Mouse (Mus musculus) liver, embryonic 11.5 days (tissue): ENCODE results near the gene Tspan15. TPM values are rescaled to one million over a fixed set of nuclear protein-coding genes. Genes with fewer than 3 reads are reported as not detected.
A peak's percentile ranks its signal among the peaks of the same experiment; 100 is the strongest.

ENCODE experiments used
- ATAC-seq: fragments of 200-750 bp; cut with Nextera tagmentation; replicated peaks from 2 replicates; pipeline ENCODE4 v1.8.0; 2017; ENCODE audit warnings: moderate number of reproducible peaks, mild to moderate bottlenecking, moderate TSS enrichment, moderate library complexity; ENCODE audit not compliant: low FRiP score
- DNase-seq: peaks from one replicate; pipeline ENCODE4 v3.0.0-alpha.2; 2017; ENCODE audit warnings: low spot score
- H3K27ac ChIP-seq: fragments of 300-500 bp; sonication (generic); 2 replicates; pipeline ENCODE4 v1.5.1; 2014; ENCODE audit warnings: mild to moderate bottlenecking, low read depth, low read length, control low read depth
- H3K27me3 ChIP-seq: fragments of 300-500 bp; sonication (generic); replicated peaks from 2 replicates; pipeline ENCODE4 v1.6.1; 2014; ENCODE audit warnings: low read length, mixed read lengths; ENCODE audit not compliant: control insufficient read depth, insufficient read depth
- H3K36me3 ChIP-seq: fragments of 300-500 bp; sonication (generic); 2 replicates; pipeline ENCODE4 v1.6.1; 2014; ENCODE audit warnings: mild to moderate bottlenecking, low read length, moderate library complexity, mixed read lengths; ENCODE audit not compliant: control insufficient read depth, insufficient read depth
- H3K4me1 ChIP-seq: fragments of 300-500 bp; sonication (generic); replicated peaks from 2 replicates; pipeline ENCODE4 v1.6.1; 2014; ENCODE audit warnings: low read length, mixed read lengths; ENCODE audit not compliant: control insufficient read depth, insufficient read depth
- H3K4me2 ChIP-seq: fragments of 300-500 bp; sonication (generic); 2 replicates; pipeline ENCODE4 v1.6.1; 2014; ENCODE audit warnings: mild to moderate bottlenecking, control low read depth, moderate library complexity
- H3K4me3 ChIP-seq: fragments of 300-500 bp; sonication (generic); 2 replicates; pipeline ENCODE4 v1.5.1; 2014; ENCODE audit warnings: low read depth, low read length, control low read depth
- H3K9ac ChIP-seq: fragments of 300-500 bp; sonication (generic); 2 replicates; pipeline ENCODE4 v1.6.1; 2014; ENCODE audit warnings: low read depth, low read length, control low read depth
- H3K9me3 ChIP-seq: fragments of 300-500 bp; sonication (generic); 2 replicates; pipeline ENCODE4 v1.6.1; 2016; ENCODE audit warnings: low read length, inconsistent platforms, mixed read lengths; ENCODE audit not compliant: control insufficient read depth
- WGBS: fragments of 180-500 bp; shearing (Covaris S2); extraction: QIAGEN DNeasy Blood & Tissue Kit; methylation state at CpG from one replicate; pipeline ENCODE4 v1.1.7; 2014; 5-methylcytosine and 5-hydroxymethylcytosine counted together
- polyA plus RNA-seq: library from polyadenylated mRNA; unstranded; fragments of >200 nt; fragmentation: Nextera tagmentation; extraction: Ambion mirVana; gene quantifications from 2 replicates; pipeline ENCODE4 v1.2.1, GENCODE M21; 2014

Gene Tspan15
- polyA plus RNA-seq, 1 experiment from 2014 or later = 13.8 TPM

- WGBS = 84% methylated on average over 5 of the region's 5 CpGs
- Histone ChIP-seq H3K27ac (no peak overlapping the region), H3K4me3 (no peak overlapping the region), H3K4me1 (peaks cover 4% of the 10 kb centered on the region; the same call in 1 of the 2 replicates), H3K9ac (no peak overlapping the region), H3K9me3 (no peaks in the 10 kb centered on the region), H3K27me3 (0 out of 2 replicates have a peak, but pooled peaks cover 5% of the 10 kb centered on the region), H3K4me2 (no peak overlapping the region), H3K36me3 (no peaks in the 10 kb centered on the region)
- ATAC-seq (no peak), DNase-seq (no peak)
Measured at GRCm38 (mm10) chr10:62258298-62258697, 27.2 kb upstream of the Tspan15 start.

GRCm38 (mm10) chr10:62252496-62253235, 21.6 kb upstream of the Tspan15 start:
- DNase-seq (no peak), ATAC-seq (no peak)
- Histone ChIP-seq H3K4me2 (no peak overlapping the region), H3K9me3 (no peaks in the 10 kb centered on the region), H3K4me3 (no peak overlapping the region), H3K27ac (no peak overlapping the region), H3K36me3 (no peaks in the 10 kb centered on the region), H3K9ac (no peak overlapping the region), H3K27me3 (peaks cover 7% of the 10 kb centered on the region; the same call in 1 of the 2 replicates), H3K4me1 (peaks cover 4% of the 10 kb centered on the region)
- WGBS = 82% methylated on average over 27 of the region's 27 CpGs

- no peak for ATAC-seq
- no peaks in the 10 kb centered on the region for H3K36me3 ChIP-seq
- H3K4me3 ChIP-seq = no peak within 1 kb of the TSS
- H3K9ac ChIP-seq = no peak within 1 kb of the TSS
- H3K27ac ChIP-seq = no peak within 1 kb of the TSS
- no peak within 1 kb of the TSS for H3K4me2 ChIP-seq
- DNase-seq = no peak
- H3K27me3 ChIP-seq = peaks cover 7% of the 10 kb centered on the region; the same call in 1 of the 2 replicates
- no peaks in the 10 kb centered on the region for H3K9me3 ChIP-seq
- peaks cover 5% of the 10 kb centered on the region for H3K4me1 ChIP-seq
- WGBS = 57% methylated on average over 12 of the region's 12 CpGs
Measured at GRCm38 (mm10) chr10:62252000-62252488, 21.0 kb upstream of the Tspan15 start, which contains the start of gene Tacr2. Tacr2 (plus strand) TSS chr10:62252438.

GRCm38 (mm10) chr10:62247815-62248214, 16.8 kb upstream of the Tspan15 start:
- Histone ChIP-seq H3K36me3 (no peaks in the 10 kb centered on the region), H3K27ac (no peak overlapping the region), H3K4me3 (no peak overlapping the region), H3K9ac (no peak overlapping the region), H3K27me3 (peaks cover 2% of the 10 kb centered on the region; the same call in 1 of the 2 replicates), H3K9me3 (no peaks in the 10 kb centered on the region), H3K4me2 (no peak overlapping the region), H3K4me1 (peaks cover 5% of the 10 kb centered on the region)
- 33% methylated on average over 8 of the region's 8 CpGs for WGBS
- DNase-seq = no peak
- ATAC-seq = no peak

DNA sequence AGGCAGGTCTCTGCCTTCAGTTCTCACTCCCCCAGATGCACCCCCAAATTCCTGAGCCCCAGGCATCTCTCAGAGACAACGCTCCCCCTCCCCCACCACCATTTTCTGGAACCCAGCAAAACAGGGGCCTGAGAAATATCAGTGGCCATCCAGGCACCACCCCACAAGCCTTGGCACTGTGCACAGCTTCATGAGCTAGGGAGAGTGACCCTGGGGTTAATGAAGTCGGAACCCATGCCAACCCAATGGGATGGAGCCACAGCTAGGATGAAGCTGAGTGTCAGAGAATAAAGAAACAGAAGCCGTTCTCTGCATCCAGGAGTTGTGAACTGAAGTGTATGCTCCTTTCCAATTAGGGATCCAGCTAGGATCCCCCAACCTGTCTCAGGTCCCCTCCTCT, 16.1 kb upstream of the Tspan15 start:
- no peak overlapping the region for H3K4me2 ChIP-seq

GRCm38 (mm10) chr10:62244067-62244466, 13.0 kb upstream of the Tspan15 start:
- Histone ChIP-seq H3K4me3 (no peak overlapping the region), H3K9ac (no peak overlapping the region), H3K36me3 (no peaks in the 10 kb centered on the region), H3K4me1 (peaks cover 5% of the 10 kb centered on the region), H3K9me3 (no peaks in the 10 kb centered on the region), H3K27ac (no peak overlapping the region), H3K4me2 (no peak overlapping the region), H3K27me3 (no peaks in the 10 kb centered on the region)
- DNase-seq (no peak), ATAC-seq (no peak)
- WGBS = 83% methylated on average over 9 of the region's 9 CpGs

More for the DNA sequence above, 16.1 kb upstream of the Tspan15 start:
- Histone ChIP-seq H3K9ac (no peak overlapping the region), H3K4me3 (no peak overlapping the region), H3K27ac (no peak overlapping the region), H3K4me1 (peaks cover 5% of the 10 kb centered on the region), H3K27me3 (no peaks in the 10 kb centered on the region; the same call in 1 of the 2 replicates), H3K9me3 (no peaks in the 10 kb centered on the region), H3K36me3 (no peaks in the 10 kb centered on the region)
- DNase-seq = no peak
- 77% methylated on average over 3 of the region's 3 CpGs for WGBS
- no peak for ATAC-seq

- H3K9ac ChIP-seq = no peak overlapping the region
- no peaks in the 10 kb centered on the region for H3K36me3 ChIP-seq
- no peak overlapping the region for H3K4me3 ChIP-seq
- no peaks in the 10 kb centered on the region for H3K27me3 ChIP-seq
- peaks cover 6% of the 10 kb centered on the region for H3K4me1 ChIP-seq
- no peak overlapping the region for H3K4me2 ChIP-seq
- H3K27ac ChIP-seq = no peak overlapping the region
- 52% methylated on average over 11 of the region's 13 CpGs for WGBS
- no peaks in the 10 kb centered on the region for H3K9me3 ChIP-seq
- DNase-seq (no peak), ATAC-seq (peak; percentile 12; the same call in 1 of the 2 replicates)
Measured at GRCm38 (mm10) chr10:62242896-62243295, 11.8 kb upstream of the Tspan15 start.

GRCm38 (mm10) chr10:62242358-62242757, 11.3 kb upstream of the Tspan15 start:
- no peak overlapping the region for H3K4me2 ChIP-seq
- no peak overlapping the region for H3K4me3 ChIP-seq
- no peak overlapping the region for H3K9ac ChIP-seq
- 76% methylated on average over 10 of the region's 10 CpGs for WGBS
- H3K27ac ChIP-seq = no peak overlapping the region
- H3K4me1 ChIP-seq = 0 out of 2 replicates have a peak, but pooled peaks cover 5% of the 10 kb centered on the region
- ATAC-seq (no peak), DNase-seq (no peak)
- H3K9me3 ChIP-seq = no peaks in the 10 kb centered on the region
- no peaks in the 10 kb centered on the region for H3K27me3 ChIP-seq
- no peaks in the 10 kb centered on the region for H3K36me3 ChIP-seq

DNA sequence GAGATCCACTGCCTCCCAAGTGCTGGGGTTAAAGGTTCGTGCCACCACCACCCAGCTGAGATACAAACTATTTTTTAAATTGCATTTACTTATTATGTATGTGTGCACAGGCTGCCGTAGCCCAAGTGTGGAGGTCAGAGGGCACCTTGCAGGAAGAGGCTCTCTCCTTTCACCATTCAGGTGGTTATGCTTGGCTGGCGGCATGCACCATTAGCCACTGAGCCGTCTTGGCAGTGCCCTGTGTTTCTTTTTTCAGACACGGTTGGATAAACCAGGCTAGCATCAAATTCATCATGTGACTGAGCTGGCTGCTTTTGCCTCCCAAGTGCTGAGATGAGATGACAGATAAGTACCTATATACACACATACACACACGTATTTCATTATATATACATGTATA, 8.2 kb upstream of the Tspan15 start:
- Histone ChIP-seq H3K27ac (no peak overlapping the region), H3K4me3 (no peak overlapping the region), H3K36me3 (no peaks in the 10 kb centered on the region), H3K4me2 (no peak overlapping the region), H3K9me3 (no peaks in the 10 kb centered on the region), H3K9ac (no peak overlapping the region), H3K27me3 (no peaks in the 10 kb centered on the region), H3K4me1 (0 out of 2 replicates have a peak, but pooled peaks cover 5% of the 10 kb centered on the region)
- DNase-seq (no peak), ATAC-seq (no peak)
- WGBS = 72% methylated on average over 6 of the region's 6 CpGs
